Mouse (Mus musculus) liver, embryonic 14.5 days (tissue): ENCODE data around the gene Polr3c.

Source experiments
- CTCF ChIP-seq: IDR thresholded peaks from 2 replicates; pipeline ENCODE4 v1.5.1; 2016; ENCODE audit warnings: antibody characterized with exemption, low read depth, control low read depth
- EP300 ChIP-seq: IDR thresholded peaks from 2 replicates; pipeline ENCODE4 v1.6.1; 2016; ENCODE audit warnings: antibody characterized with exemption, low read depth

- TF ChIP-seq CTCF (no peak), EP300 (no peak)
These were observed 21.2 kb downstream of the Polr3c start for GRCm38 (mm10) chr3:96706217-96706616.
